Mouse (Mus musculus) kidney, adult 2 months (tissue): ENCODE data around the gene D930007J09Rik. TPM values are rescaled to one million over a fixed set of nuclear protein-coding genes. Genes with fewer than 3 reads are reported as not detected.

Experiments used
- DNase-seq: peaks from one replicate; pipeline ENCODE4 v3.0.0; 2021
- H3K27ac ChIP-seq: fragments of 200-500 bp; 2 replicates; pipeline ENCODE4 v1.5.1; 2012; ENCODE audit warnings: low read depth, low read length, control low read depth, inconsistent platforms; ENCODE audit not compliant: insufficient read depth
- H3K27me3 ChIP-seq: fragments of 200-500 bp; replicated peaks from 2 replicates; pipeline ENCODE4 v1.6.1; 2012; ENCODE audit warnings: mild to moderate bottlenecking, moderate library complexity, low read length, inconsistent platforms; ENCODE audit not compliant: control insufficient read depth, insufficient read depth
- H3K36me3 ChIP-seq: fragments of 200-500 bp; 2 replicates; pipeline ENCODE4 v1.6.1; 2012; ENCODE audit warnings: mild to moderate bottlenecking, moderate library complexity, low read length, inconsistent platforms; ENCODE audit not compliant: control insufficient read depth, insufficient read depth
- H3K4me1 ChIP-seq: fragments of 200-500 bp; 2 replicates; pipeline ENCODE4 v1.6.1; 2011; ENCODE audit warnings: low read length; ENCODE audit not compliant: control insufficient read depth, insufficient read depth
- H3K4me3 ChIP-seq: fragments of 200-500 bp; 2 replicates; pipeline ENCODE4 v1.5.1; 2011; ENCODE audit warnings: mild to moderate bottlenecking, low read depth, low read length, control low read depth; ENCODE audit not compliant: insufficient read depth
- CTCF ChIP-seq: fragments of 200-500 bp; conservative IDR thresholded peaks from 2 replicates; pipeline ENCODE4 v1.5.1; 2011; ENCODE audit warnings: low read depth, mild to moderate bottlenecking, control low read depth, low read length, moderate library complexity, mixed read lengths; ENCODE audit not compliant: insufficient read depth, insufficient read length
- POLR2A ChIP-seq: fragments of 200-500 bp; IDR thresholded peaks from one replicate; pipeline ENCODE4 v1.6.1; 2011; ENCODE audit warnings: low read depth, low read length, control low read depth
- WGBS: fragments of 180-500 bp; shearing (Covaris S2); methylation state at CpG from one replicate; pipeline ENCODE4 v1.1.7; 2018; 5-methylcytosine and 5-hydroxymethylcytosine counted together
- polyA plus RNA-seq: library from polyadenylated mRNA; depleted of rRNA; stranded (reverse); fragments of >200 nt; gene quantifications from 2 replicates; pipeline ENCODE4 v1.2.3, GENCODE M21; 2012

The D930007J09Rik gene
- polyA plus RNA-seq, 1 experiment: not detected

DNA sequence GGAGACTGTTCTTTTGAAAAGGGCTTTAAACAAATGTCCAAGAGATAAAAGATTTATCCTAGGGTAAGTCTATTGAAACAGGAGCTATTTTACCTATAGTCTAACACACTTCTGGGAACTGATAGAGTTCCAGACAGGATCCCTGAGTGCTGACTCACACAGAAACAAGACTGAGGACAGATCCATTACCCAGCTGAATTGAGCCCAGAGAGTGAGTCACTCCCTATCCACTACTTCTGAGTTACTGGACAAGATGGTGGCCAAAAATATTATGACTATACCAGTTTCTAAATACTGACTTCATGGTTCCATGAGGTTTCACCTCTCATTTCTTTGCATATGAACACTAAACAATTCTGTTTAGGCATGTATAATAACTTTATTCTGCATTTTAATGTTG is 43.6 kb upstream of the D930007J09Rik start:
- H3K27me3 ChIP-seq: no peaks in the 10 kb centered on the region
- H3K36me3 ChIP-seq: no peaks in the 10 kb centered on the region
- DNase-seq: no peak
- no peak overlapping the region for H3K4me3 ChIP-seq
- TF ChIP-seq POLR2A (no peak), CTCF (no peak)
- H3K27ac ChIP-seq: no peak overlapping the region
- peaks cover 13% of the 10 kb centered on the region for H3K4me1 ChIP-seq

DNA sequence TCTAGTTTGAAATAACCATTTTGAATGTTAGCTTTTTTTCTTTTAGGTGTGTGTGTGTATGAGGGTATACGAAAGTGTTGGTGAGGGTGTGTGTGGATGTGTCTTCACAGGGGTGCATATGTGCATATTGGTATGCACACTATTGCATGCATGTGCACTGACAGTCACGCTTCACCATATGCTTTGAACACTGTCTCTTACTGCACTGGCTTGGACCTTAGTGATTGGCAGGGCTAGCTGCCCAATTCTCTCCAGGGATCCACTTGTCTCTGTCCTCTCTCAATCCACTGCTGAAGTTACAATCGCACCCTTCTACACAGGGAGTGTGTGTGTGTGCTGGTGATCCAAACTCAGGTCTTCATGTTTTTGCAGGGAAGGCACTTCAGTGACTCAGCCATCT is 38.7 kb upstream of the D930007J09Rik start:
- DNase-seq: no peak
- H3K27me3 ChIP-seq: no peaks in the 10 kb centered on the region
- no peak overlapping the region for H3K4me3 ChIP-seq
- WGBS: 92% methylated on average over 3 of the region's 3 CpGs
- H3K4me1 ChIP-seq: no peaks in the 10 kb centered on the region
- H3K36me3 ChIP-seq: no peaks in the 10 kb centered on the region
- TF ChIP-seq POLR2A (no peak), CTCF (no peak)
- H3K27ac ChIP-seq: no peak overlapping the region

- 51% methylated on average over 1 of the region's 1 CpGs for WGBS
- Histone ChIP-seq H3K4me1 (no peaks in the 10 kb centered on the region), H3K4me3 (no peak overlapping the region), H3K36me3 (no peaks in the 10 kb centered on the region), H3K27ac (no peak overlapping the region), H3K27me3 (no peaks in the 10 kb centered on the region)
- TF ChIP-seq CTCF: no peak
- no peak for TF ChIP-seq POLR2A
- DNase-seq: no peak
Measured at GRCm38 (mm10) chr13:32839314-32839713, 36.7 kb upstream of the D930007J09Rik start.

DNA sequence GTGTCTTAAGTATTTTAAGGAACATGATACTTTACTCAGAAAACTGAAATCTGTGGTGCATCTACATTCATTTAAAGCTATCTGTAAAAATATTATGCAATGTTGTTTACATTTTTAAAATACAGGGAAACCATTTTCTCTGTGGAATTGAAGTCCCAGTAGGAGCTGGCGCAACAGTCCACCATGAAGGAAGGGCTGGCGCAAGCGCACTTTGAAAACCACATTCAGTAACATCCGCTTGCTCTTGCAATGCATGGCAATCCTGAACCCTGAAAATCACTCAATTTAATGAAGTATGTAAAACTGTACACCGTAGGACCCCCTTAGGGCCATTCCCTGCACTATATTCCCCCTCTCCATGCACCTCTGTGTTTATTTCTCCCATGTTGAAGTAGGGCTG is 31.9 kb upstream of the D930007J09Rik start:
- H3K36me3 ChIP-seq: no peaks in the 10 kb centered on the region
- 93% methylated on average over 5 of the region's 5 CpGs for WGBS
- no peaks in the 10 kb centered on the region for H3K4me1 ChIP-seq
- H3K27ac ChIP-seq: no peak overlapping the region
- DNase-seq: no peak
- no peaks in the 10 kb centered on the region for H3K27me3 ChIP-seq
- no peak for TF ChIP-seq POLR2A
- no peak for TF ChIP-seq CTCF
- H3K4me3 ChIP-seq: no peak overlapping the region

GRCm38 (mm10) chr13:32833237-32833636 is 30.6 kb upstream of the D930007J09Rik start:
- no peaks in the 10 kb centered on the region for H3K27me3 ChIP-seq
- DNase-seq: no peak
- no peak overlapping the region for H3K4me3 ChIP-seq
- 74% methylated on average over 6 of the region's 6 CpGs for WGBS
- H3K36me3 ChIP-seq: no peaks in the 10 kb centered on the region
- H3K27ac ChIP-seq: no peak overlapping the region
- TF ChIP-seq CTCF (no peak), POLR2A (no peak)
- no peaks in the 10 kb centered on the region for H3K4me1 ChIP-seq

DNA sequence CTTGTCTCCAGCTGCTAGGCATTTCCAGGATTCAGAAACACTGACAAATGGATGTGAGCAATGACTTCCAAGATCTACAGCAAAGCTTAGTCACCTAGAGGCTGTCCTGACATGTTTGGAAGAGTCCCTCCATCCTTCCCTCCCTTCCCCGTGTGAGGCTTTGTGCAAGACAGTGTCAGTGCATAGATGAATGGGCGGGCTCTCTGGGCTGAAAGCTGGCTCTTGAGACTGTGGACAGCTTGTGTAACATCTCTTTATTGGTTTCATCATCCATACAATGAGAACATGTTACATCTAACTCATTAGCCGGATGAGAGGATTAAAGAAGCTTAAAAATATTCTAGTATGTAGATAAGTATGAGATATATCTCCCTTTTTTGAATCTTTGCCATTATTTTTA is 30.1 kb upstream of the D930007J09Rik start:
- 84% methylated on average over 3 of the region's 3 CpGs for WGBS
- H3K36me3 ChIP-seq: no peaks in the 10 kb centered on the region
- H3K27ac ChIP-seq: no peak overlapping the region
- no peaks in the 10 kb centered on the region for H3K27me3 ChIP-seq
- no peaks in the 10 kb centered on the region for H3K4me1 ChIP-seq
- no peak for DNase-seq
- H3K4me3 ChIP-seq: no peak overlapping the region
- TF ChIP-seq CTCF (no peak), POLR2A (no peak)

- WGBS: 73% methylated on average over 3 of the region's 3 CpGs
- H3K27ac ChIP-seq: no peak overlapping the region
- DNase-seq: no peak
Measured at GRCm38 (mm10) chr13:32831505-32832273, 29.0 kb upstream of the D930007J09Rik start.

More at GRCm38 (mm10) chr13:32831505-32832273, 29.0 kb upstream of the D930007J09Rik start:
- Histone ChIP-seq H3K4me3 (no peak overlapping the region), H3K4me1 (no peaks in the 10 kb centered on the region), H3K36me3 (no peaks in the 10 kb centered on the region), H3K27me3 (no peaks in the 10 kb centered on the region)
- no peak for TF ChIP-seq POLR2A
- TF ChIP-seq CTCF: no peak
